Mouse (Mus musculus): ENCODE measurements around the gene Tomm20. TPM values are rescaled to one million over a fixed set of nuclear protein-coding genes. Genes with fewer than 3 reads are reported as not detected.
A peak's percentile ranks its signal among the peaks of the same experiment; 100 is the strongest.

Gene Tomm20
- total RNA-seq, 2 experiments from 2014 or later = 93.5 to 97.6 TPM

DNA sequence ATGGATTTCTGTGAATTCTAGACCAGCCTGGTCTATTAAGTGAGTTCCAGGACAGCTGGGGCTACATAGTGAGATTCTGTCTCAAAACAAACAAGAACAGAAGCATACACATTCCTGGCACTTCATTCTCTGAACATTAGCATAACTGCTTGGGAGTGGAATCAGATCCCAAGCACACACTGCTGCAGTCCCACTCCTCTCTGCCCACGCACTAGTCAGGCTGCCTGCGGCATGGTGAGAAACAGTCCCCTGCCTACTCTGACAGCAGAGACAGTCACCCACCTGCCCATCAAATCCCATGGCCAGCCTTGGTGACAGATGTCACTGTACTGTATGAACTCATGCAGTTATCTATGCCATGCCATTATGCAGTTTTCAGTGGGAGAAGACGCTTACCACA lies 15.9 kb upstream of the Tomm20 start:
- no peak for DNase-seq

DNA sequence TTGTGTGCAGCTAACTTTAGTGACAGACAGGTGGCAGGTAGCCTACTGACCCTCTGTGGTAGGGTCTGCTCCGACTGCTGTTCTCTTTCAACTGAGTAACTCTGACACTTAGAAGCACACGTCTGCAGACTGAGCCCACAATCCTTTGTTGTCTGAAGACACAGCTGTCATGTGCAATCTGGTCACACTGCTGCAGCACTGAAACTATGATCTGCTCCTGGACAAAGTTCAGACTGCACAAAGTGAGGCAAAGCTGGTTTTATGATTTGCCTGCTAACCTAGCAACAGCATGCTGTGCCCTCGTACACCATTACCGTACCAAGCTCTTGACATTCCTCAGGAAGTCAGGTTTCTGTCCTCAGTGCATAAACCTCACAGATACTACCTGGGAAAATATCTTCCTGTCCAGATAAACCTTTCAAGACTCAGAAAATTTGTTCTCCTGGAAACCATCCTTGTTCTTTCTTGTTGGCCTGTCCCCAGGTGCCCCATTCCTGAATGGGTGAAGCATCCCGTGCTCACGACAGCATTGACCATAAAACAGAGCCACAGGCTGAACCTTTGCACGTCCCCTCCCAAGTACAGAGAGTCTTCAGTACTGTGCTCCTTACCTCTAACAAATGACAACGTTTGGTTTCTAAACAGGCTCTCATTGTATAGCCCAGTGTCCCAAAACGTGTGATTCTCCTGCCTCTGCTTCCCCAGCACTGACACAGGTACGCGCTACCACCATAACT lies 6.4 kb upstream of the Tomm20 start:
- DNase-seq = no peak

DNA sequence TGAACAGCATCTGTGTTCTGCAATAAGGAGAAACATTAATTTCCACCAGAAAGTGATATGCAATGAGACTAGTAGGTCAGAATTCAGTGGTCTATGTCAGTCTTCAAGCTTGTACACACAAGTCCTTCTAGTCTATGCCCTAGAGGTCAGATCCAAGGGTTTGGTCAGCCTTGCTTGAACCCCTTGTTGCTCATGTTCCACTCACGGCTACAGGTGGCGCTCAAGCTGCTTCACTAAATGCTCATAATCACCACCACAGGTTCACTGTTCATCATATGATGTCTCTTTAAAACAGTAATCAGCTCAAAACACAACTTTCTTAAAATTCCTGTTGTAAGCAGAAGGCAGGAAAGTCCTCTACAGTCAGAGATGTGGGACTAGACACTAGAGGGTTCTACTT lies 3.9 kb upstream of the Tomm20 start:
- no peak for DNase-seq

DNA sequence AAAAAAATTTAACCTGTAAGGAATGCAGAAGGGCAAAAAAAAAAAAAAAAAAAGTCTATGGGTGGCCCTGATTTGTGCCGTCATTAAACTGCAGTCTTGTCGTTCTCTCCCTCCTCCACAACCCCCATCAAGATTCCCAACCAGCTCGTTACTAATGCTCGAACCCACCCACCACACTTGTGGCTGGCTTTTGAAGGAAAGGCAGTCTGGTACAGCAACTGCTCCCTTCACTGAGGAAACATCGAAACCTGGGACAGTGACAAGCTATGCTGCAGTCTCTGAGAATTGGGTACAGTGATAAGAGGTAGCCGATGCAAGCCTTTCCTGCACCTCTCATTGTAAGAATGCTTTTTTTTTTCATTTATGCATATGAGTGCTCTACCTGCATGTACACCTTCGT lies 800 bp upstream of the Tomm20 start:
- DNase-seq = no peak

DNA sequence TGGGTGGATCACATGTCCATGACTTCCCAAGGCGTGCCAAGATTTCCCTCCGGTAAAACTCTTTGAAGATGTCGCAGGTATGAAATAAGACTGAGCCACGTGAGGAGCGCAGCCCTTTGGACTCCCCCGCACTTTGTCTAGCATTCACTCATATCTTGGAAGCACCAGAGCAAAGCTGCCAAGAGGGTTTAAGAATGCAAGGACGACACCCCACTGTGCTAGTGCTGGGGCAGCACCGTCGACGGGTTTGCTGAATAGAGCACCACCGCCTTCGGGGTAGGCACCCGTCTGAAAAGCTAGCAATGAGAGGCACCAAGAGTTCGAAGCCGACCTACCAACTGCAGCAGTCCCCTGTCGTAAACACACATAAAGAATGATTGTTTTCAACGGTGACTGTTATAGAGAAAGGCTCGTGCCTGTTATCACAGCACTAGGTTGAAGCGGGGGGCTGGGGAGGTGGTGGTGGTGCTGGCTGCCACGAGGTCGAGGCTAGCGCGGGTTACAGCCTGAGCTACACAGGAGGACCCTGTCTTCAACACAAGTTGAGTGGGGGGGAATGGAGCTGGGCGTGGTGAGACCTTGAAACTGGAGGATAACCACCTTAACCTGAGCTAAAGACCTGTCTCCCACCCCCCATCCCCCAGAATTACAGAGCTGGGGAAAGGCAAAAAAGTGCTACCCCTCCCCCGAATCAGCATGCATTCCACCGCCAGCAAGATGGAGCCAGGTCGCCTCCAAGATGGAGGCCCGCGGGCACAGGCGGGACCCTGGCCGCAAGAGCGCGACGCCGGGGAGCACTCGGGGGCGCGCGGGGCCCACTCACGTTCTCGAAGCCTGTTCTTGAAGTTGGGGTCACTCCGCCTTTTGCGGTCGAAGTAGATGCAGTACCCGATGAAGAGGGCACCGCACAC lies 608 bp downstream of the Tomm20 start:
- DNase-seq = no peak

DNA sequence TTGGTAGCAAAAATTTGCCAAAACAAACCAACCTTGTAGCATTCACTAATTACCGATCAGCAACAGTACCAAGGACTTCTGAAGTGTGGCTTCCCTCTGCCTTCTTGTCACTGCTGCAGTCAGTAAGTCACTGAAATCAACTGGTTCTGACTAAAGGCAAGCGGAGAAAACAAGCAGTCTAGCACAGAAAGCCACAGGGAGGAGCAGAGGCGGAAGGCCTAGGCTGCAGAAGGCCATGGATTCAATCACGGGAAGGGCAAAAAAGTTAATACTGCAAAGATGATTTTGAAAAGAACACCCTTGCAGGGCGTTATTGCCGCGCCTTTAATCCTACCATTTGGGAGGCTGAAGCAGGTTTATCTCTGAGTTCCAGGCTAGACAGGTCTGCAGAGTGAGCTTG lies 2.1 kb downstream of the Tomm20 start:
- no peak for DNase-seq

DNA sequence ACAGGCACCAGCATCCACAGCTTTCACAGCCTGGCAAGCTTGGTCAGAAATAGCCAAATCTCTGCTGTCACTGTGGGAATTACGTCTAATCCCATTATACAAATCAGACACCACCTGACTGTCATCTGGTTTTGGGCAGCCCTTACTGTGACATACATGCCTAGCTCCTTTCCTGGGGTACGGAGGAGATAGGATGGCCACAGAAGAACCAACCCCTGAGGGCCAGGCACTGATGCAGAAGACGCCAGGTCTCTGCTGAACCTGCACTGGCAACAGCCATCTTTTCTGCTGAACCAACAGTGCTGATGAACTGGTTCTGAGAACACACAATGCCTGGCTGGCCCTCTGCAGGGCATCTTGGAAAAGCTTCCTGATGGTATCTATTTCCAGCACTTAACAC lies 8.3 kb downstream of the Tomm20 start:
- no peak for DNase-seq

DNA sequence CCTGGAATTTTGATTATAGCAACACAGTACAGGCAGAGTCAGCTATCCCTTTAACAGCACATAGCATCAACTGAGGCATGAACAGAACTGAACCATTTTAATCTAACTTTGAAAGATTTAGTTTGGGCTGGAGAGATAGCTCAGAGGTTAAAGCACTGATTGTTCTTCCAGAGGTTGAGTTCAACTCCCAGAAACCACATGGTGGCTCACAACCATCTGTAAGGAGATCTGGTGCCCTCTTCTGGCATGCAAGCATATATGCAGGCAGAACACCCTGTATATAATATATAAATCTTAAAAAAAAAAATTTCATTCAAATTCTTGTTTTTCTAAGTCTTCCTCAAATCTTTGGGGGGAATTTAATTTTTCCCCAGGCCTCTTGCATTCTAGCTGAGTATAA lies 9.7 kb downstream of the Tomm20 start:
- DNase-seq = peak in 1 of 2 experiments; percentile 46

DNA sequence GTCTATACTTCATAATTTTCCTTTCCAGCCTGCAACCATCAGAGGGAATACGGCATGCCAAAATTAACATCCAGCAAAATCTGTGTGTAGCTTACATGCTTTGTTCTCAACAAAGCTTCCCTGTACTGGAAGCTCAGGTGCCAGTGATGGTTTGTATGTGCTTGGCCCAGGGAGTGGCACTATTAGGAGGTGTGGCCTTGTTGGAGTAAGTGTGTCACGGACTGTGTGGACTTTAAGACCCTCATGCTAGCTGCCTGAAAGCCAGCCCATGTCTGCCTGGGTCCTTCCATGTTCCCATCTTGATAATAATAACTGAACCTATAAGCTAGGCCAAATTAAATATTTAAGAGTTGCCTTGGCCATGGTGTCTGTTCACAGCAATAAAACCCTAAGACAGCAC lies 10.3 kb downstream of the Tomm20 start:
- no peak for DNase-seq

DNA sequence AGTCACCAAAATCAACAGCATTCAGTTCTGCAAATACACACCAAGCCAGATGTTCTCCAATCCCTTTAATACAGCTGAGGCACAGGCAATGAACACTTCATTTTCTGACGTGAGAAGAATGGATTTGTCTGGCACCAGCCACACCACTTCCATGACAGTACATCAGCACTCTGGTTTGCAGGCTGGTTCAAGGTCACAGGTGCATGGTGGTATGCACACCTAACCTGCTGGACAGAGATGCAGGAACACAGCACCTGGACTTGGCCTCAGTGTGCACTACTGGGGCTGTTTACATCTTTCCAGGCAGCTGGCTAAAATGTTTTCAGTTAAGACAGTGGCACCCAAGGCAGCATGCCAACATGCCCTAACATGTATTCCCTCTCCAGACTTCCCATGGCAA lies 13.0 kb downstream of the Tomm20 start:
- DNase-seq = no peak

DNA sequence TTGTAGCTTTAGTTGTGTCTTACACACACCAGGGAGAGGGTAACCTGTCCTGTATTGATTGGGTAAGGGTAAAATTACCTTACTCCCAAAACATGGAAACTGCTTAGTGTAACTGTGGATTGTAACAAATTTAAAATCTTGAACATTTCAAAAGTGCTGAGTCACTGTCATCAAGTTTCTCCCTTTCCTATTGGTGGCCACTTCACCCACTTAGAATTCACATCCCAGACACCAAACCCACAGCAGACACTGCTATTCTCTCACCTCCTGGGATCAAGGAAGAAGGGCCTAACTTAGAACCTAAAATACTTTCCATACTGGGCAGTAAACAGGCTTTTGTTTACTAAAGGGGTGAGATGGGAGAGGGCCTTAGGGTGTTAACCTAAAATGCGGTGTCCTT lies 13.4 kb downstream of the Tomm20 start:
- no peak for DNase-seq

DNA sequence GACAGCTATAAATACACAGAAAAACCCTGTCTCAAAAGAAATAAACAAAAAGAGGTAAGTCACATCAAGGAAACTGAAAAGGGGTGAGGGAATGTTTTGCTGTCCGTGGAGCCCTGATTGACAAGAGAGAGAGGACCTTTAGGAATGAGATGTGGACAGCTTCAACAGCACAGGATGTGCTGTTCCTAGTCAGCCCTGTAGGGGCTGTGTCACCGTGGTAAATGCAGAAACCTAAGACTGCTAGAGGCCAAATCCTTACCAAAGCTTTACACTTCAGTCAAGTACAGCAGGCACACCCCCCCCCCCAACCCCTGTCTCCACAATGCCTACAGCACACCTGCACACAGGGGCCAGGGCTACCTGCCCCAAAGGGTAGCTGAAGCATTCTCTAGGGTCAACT lies 13.9 kb downstream of the Tomm20 start:
- no peak for DNase-seq

DNA sequence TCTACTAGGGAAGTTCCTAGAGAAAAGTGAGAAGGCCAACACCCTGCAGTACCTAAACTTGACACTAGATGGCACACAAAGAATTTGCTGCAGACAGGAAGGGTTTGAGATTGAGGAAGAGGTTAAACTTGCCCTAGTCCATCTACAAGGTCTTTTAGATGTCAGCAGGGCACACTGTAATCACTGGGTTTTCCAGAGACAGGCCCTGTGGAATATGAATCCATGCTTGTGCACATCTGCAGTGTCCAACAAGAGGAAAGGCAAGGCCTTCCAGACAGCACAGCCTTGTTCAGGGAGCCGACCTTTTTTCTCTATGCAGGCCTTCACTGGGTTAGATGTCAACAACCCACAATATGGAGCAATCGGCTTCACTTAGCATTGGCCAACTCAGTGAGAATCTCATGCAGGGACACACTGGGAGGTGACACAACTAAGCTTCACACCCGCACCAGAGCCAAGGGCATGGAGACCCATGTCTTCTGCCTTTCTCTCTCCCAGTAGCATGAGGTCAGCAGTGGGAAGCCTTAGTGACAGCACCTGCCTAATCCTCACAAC lies 16.0 kb downstream of the Tomm20 start:
- peak; percentile 75 to 86 for DNase-seq

DNA sequence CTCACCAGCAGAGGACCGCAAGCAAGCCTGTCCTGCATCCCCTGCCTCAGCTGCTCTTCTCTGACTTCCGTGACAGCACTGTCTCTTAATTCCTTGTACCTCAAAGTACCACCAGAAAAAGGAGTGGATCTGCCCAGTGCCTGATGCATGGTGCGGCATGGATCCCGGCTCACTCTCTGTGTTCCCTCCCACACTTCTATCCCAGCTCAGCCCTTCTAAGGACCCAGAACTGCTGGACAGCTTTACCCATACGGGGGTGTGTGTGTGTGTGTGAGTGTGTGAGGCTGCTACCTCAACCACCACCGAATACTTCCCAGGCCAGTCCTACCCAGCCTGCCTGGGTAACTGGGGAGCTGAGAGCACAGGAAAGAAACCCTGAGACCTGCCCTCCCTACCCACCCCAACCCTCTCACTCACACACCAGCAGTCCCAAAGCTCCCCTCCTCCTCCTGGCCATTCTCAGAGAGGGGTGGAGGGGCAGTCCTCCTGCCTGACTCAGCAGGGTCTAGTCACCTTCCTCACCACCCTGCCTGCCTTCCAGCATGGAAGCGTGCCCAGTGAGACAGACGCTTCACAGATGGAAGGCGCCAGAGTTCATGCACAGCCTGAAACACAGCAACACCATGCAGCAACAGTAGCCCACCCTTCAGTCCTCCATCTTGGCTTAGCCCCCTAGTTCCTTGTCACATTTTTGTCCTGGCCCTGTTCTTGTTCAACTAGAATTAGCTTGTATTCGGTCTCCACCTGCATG lies 16.7 kb downstream of the Tomm20 start:
- DNase-seq = no peak

DNA sequence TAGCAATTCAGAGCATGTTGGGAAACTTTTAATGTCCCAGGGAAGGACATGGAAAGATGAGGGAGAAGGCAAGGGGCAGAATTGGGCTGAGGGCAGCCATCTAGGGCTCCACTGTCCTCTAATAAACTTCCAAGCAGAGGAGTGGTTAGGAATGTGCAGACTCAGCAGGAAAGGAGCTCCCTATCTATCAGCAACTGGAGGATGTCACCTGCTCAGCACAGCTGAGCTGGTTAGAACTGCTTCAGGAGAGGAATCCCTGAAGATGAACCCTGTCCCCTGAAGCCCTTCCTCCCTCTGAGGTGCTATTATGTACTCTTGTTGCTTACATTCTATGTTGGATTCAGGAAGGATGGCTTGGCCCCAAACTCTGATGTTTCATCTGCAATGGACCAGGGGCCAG lies 17.6 kb downstream of the Tomm20 start:
- DNase-seq = no peak

DNA sequence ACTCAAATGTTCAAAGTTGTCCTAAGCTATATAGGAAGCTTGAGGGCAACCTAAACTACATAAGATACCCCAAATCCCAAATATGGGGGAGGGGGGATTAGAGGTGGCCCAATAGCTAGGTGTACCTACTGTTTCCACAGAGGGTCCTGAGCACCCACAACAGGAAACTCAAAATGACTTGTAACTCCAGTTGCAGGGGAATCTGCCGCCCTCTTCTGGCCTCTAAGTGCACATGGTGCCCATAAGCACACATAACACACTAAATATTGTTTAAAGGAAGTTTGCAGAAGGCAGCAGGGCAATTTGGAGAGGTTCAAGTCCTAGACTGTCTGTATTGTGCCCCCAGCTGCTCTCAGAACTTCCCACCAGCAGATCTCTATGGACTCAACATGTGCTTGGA lies 18.6 kb downstream of the Tomm20 start:
- no peak for DNase-seq

DNA sequence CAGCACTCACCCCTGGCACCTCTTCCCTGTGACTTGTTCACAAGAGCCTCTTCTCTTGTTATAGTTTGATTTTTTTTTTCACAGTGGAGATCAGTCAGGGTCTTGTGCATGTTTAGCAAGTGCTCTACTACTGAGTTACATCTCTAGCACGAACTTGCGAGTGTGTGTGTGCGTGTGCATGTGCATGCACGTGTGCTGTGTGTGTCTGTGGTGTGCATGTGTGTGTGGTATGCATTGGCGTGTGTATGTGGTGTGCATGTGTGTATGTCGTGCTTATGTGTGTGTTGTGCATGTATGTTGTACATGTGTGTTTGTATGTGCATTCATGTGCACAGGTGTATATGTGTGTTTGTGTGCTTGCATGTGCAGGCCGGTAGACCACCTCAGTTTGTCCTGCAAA lies 22.7 kb downstream of the Tomm20 start:
- DNase-seq = no peak

DNA sequence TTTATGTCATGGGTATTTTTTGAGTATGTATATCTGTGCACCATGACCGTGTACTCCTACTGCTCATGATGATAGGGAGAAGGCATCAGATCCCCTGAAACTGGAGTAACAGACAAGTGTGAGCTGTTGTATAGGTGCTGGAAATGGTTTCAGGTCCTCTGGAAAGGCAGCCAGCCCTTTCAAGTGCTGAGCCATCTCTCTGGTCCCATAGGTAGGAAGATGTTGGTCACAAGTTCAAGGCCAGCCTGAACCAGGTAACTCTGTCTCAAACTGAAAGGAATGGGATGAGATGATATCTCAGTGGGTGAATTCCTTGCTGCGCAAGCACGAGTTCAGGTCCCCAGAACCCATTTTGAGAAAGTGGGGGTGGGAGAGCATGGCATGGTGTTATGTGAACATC lies 24.2 kb downstream of the Tomm20 start:
- no peak for DNase-seq

DNA sequence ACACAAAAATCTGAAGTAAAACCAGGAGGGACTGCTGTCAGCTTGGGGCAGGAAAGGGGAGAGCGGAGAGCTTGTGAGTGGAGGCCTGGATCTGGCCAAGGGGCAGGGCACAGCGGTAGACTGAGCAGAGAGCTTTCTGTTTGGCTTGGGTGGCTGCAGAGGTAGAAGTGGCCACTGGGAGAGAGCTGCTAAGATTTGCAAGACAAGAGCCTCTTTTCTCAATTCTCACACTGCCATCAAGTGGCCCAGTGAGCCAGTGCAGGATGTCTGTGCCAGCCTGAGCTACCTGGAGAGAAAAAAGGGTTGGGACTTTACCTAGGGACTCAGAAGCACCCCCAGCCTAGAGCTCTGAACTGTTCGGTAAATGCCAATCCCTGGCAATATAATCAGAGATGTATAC lies 24.8 kb downstream of the Tomm20 start:
- peak; percentile 87 for DNase-seq

DNA sequence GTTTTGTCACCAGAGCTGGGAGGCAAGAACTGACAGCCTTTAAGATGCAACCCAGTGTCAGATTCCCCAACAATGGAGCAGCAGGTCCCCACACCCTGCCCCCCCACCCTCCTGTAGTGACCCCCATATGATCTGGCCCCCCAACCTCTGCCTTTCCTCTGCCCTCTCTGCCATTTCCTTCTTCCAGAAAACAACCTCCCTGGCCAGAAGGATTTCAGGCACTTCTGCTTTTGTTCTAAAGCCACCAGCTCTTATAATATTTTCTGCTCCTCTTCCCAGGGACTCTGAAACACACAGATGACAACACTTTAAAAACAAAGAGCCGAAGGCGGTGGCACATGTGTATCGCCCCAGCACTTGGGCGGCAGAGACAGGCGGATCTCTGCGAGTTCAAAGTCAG lies 25.3 kb downstream of the Tomm20 start:
- DNase-seq = no peak

DNA sequence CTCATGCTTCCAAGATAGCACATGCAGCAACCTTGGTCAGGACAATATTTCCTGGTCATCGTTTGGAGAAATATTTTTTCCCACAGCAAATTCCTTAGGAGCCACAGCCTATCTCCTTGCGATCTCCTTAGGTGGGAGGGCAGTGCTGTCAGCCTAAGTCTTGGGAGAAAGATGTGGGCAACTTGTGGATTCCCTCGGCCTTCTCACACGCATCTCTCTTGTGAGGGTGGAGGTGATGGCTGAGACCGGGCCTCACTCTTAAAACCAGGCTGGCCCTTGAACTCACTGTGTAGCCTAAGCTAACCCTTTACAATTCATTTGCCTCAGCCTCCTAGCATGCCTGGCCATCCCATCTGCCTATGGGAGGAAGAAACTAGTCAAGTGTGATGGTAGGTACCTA lies 25.9 kb downstream of the Tomm20 start:
- DNase-seq = no peak

DNA sequence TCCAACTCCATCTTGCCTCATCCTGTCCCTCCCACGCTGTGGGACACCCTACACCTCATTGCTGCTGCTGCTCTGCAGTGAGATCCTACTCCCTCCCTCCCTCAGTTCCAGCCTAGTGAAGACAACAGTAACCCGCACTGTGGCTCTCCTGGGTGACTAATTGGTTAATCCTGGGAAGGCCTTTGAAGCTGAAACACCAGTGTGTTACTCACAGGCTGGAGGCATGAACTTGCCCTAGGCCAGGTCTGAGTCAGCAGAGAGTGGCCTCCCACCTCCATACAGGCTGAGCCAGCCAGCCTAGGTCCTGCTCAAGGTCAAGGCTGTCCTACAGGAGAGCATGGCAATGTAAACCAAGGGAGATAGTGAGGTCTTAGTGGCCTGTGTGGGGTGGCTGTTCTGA lies 26.4 kb downstream of the Tomm20 start:
- DNase-seq = peak in 1 of 2 experiments; percentile 46

DNA sequence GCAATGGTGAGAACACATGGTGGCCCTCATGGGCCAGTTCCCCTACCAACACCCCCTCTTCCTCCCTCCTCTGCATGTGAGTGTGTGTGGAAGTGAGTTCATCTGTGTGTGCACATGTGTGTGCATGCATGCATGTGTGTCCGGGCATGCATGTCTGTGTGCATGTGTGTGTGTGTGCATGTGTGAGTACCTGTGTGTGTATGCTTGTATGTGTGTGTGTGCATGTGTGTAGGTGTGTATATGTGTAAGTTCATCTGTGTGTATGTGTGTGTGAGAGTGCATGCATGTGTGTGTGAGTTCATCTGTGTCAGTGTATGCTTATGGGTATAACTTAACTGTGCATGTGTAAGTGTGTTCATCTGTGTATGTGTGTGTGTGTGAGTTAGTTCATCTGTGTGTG lies 27.3 kb downstream of the Tomm20 start:
- DNase-seq = no peak

All from heart, adult 18-20 months (tissue).